Mouse (Mus musculus) large intestine, adult 2 months (tissue): ENCODE results near the gene Prrc2b. TPM values are rescaled to one million over a fixed set of nuclear protein-coding genes. Genes with fewer than 3 reads are reported as not detected.

Experiments used
- DNase-seq: peaks from one replicate; pipeline ENCODE4 v3.0.0-alpha.2; 2012; ENCODE audit warnings: low read depth, low spot score
- WGBS: fragments of 180-500 bp; shearing (Covaris S2); methylation state at CpG from one replicate; pipeline ENCODE4 v1.1.7; 2018; 5-methylcytosine and 5-hydroxymethylcytosine counted together
- polyA plus RNA-seq: library from polyadenylated mRNA; depleted of rRNA; stranded (reverse); fragments of >200 nt; gene quantifications from 2 replicates; pipeline ENCODE4 v1.2.3, GENCODE M21; 2012

Prrc2b gene
- polyA plus RNA-seq, 1 experiment, result 13.3 TPM

GRCm38 (mm10) chr2:32216506-32216905 is 65.6 kb downstream of the Prrc2b start:
- 88% methylated on average over 10 of the region's 10 CpGs for WGBS
- no peak for DNase-seq

- no peak for DNase-seq
Measured at GRCm38 (mm10) chr2:32217656-32218055, 66.8 kb downstream of the Prrc2b start.

GRCm38 (mm10) chr2:32218113-32218512 is 67.2 kb downstream of the Prrc2b start:
- 94% methylated on average over 5 of the region's 5 CpGs for WGBS
- DNase-seq, result no peak

More at GRCm38 (mm10) chr2:32217656-32218055, 66.8 kb downstream of the Prrc2b start:
- WGBS, result 87% methylated on average over 8 of the region's 8 CpGs

- DNase-seq, result no peak
- 90% methylated on average over 11 of the region's 11 CpGs for WGBS
Measured at GRCm38 (mm10) chr2:32218541-32219334, 67.9 kb downstream of the Prrc2b start.

GRCm38 (mm10) chr2:32219501-32219900 is 68.6 kb downstream of the Prrc2b start:
- 93% methylated on average over 14 of the region's 14 CpGs for WGBS
- DNase-seq, result no peak

- DNase-seq, result no peak
- WGBS, result 88% methylated on average over 6 of the region's 6 CpGs
Measured at GRCm38 (mm10) chr2:32220021-32220420, 69.1 kb downstream of the Prrc2b start.

GRCm38 (mm10) chr2:32220969-32221368 is 70.1 kb downstream of the Prrc2b start:
- no peak for DNase-seq
- WGBS, result 97% methylated on average over 10 of the region's 10 CpGs

GRCm38 (mm10) chr2:32221577-32221976 is 70.7 kb downstream of the Prrc2b start:
- no peak for DNase-seq
- 86% methylated on average over 7 of the region's 7 CpGs for WGBS

GRCm38 (mm10) chr2:32222057-32222456 is 71.2 kb downstream of the Prrc2b start:
- WGBS, result 71% methylated on average over 10 of the region's 10 CpGs
- no peak for DNase-seq

- WGBS, result 15% methylated on average over 7 of the region's 7 CpGs
Measured at GRCm38 (mm10) chr2:32235433-32235832, 84.6 kb downstream of the Prrc2b start.

GRCm38 (mm10) chr2:32235886-32236759 is 85.2 kb downstream of the Prrc2b start, which contains the start of gene Pomt1:
Gene Pomt1, plus strand, starts transcription at chr2:32236590.
- DNase-seq, result peak; percentile 67
- under 1% methylated on average over 54 of the region's 54 CpGs for WGBS

More at GRCm38 (mm10) chr2:32235433-32235832, 84.6 kb downstream of the Prrc2b start:
- no peak for DNase-seq

- WGBS, result under 1% methylated on average over 20 of the region's 20 CpGs
- DNase-seq, result peak; percentile 51
Measured at GRCm38 (mm10) chr2:32236760-32237487, 86.0 kb downstream of the Prrc2b start.

- 14% methylated on average over 4 of the region's 4 CpGs for WGBS
- DNase-seq, result no peak
Measured at GRCm38 (mm10) chr2:32237571-32237970, 86.7 kb downstream of the Prrc2b start.

- 93% methylated on average over 9 of the region's 9 CpGs for WGBS
- DNase-seq, result no peak
Measured at GRCm38 (mm10) chr2:32238708-32239435, 88.0 kb downstream of the Prrc2b start.

GRCm38 (mm10) chr2:32240591-32240990 is 89.7 kb downstream of the Prrc2b start:
- 87% methylated on average over 5 of the region's 5 CpGs for WGBS
- no peak for DNase-seq

GRCm38 (mm10) chr2:32242986-32243385 is 92.1 kb downstream of the Prrc2b start:
- no peak for DNase-seq
- WGBS, result 86% methylated on average over 4 of the region's 4 CpGs

- no peak for DNase-seq
- 86% methylated on average over 4 of the region's 4 CpGs for WGBS
Measured at GRCm38 (mm10) chr2:32246741-32247140, 95.9 kb downstream of the Prrc2b start.

- DNase-seq, result no peak
- 76% methylated on average over 10 of the region's 10 CpGs for WGBS
Measured at GRCm38 (mm10) chr2:32248377-32249361, 97.8 kb downstream of the Prrc2b start.
